Mouse (Mus musculus) c-Kit-positive CD71-positive TER-119-negative erythroid progenitor cells, embryonic 14.5 days (primary cell): ENCODE measurements around the gene Vmn2r21.
"Not testable (repeated sequence)": the region's sequence is repeated elsewhere in the genome, so short reads cannot be mapped to it uniquely, and the experiment has no call there.

Experiments
- DNase-seq: peaks from one replicate; pipeline ENCODE4 v3.0.0-alpha.2; 2013; ENCODE audit warnings: low read depth

The Vmn2r21 gene

DNA sequence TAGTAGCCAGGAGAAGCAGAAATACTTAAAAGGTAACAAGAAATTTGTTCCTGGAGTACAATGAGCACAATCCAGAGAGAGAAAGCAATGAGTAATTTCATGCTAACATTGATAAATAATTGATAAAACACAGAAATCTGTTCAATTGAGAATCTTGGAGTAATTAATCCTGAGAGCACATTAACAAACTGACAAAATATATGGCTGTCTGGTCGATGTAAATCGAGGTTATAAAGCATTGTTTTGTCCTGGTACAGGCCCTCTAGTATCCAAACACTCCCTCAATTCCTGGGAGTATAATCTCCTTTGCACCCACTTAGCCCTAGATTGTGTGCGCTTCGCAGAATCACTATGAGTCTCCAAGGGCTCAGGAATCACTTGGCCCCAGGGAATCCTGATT is at the start of gene Vmn2r21:
Gene Vmn2r21 (minus strand): TSS at position 101 of the 400 bp plus-strand sequence.
- not testable (repeated sequence) for DNase-seq

- DNase-seq: not testable (repeated sequence)
Observed at GRCm38 (mm10) chr6:123574698-123575097, 41.5 kb upstream of the Vmn2r21 start.

DNA sequence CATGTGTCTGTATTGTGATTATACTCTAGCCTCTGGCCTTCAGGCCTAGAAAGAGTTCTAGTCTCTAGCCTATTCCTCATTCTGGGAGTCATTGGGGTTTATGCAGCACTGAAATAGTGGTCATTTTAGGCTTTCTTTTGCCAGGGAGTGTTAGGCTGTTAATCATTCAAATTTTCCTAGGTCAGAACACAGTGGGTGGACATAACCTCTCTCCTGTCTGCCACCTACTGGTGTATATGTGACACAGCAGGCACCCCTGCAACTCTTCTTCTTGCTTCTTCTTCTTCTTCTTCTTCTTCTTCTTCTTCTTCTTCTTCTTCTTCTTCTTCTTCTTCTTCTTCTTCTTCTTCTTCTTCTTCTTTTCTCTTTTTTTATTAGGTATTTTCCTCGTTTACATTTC is 6.5 kb upstream of the Vmn2r21 start:
- not testable (repeated sequence) for DNase-seq

DNA sequence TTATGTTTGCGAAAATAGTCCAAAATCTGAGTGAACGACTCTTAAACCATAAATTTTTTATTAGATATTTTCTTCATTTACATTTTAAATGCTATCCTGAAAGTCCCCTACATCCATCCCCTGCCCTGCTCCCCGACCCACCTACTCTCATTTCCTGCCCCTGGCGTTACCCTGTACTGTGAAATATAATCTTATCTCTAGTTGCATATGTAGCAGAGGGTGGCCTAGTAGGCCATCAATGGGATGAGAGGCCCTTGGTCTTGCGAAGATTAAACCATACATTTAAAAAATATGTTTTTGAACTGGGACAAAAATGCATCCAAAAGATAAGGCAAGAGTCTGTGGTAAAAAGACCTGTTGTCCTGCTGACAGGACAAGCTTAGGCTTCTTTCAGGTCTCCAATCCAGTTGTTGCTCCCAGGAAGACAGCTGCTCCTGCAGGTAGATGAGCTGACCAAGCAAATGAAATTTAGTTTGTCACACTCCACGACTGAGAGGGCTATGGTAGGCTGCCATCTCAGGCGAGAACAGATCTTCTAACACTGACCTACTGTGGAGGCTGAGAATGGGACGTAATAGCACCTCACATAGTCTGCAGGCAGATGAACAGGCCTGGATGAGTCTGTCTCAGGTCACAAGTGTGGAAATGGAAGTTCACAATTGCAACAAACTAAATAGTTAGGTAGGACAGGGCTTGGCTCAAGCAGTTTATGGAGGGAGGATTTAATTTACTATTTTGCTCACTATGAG is 10.8 kb downstream of the Vmn2r21 start:
- not testable (repeated sequence) for DNase-seq

DNA sequence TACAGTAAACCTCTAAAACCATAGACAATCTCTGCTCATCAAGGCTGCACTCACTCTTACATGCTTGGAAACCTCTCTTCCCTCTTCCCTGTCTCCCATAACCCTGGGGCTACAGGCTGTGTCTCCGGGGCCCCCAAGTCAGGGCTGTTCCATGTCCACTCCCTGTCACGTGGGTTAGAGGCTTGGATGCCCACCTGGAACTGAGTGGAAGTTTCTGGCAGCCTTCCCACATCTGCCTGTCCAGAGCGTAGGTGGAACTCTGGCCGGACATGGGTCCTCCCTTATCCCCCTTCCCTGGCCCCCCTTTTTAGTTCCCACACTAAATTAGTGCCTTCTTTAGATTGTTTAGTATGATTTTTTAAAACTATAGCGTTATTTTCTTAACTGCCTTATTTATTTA is 60.2 kb downstream of the Vmn2r21 start:
- not testable (repeated sequence) for DNase-seq

GRCm38 (mm10) chr6:123472458-123472987 is 60.7 kb downstream of the Vmn2r21 start:
- DNase-seq: not testable (repeated sequence)

DNA sequence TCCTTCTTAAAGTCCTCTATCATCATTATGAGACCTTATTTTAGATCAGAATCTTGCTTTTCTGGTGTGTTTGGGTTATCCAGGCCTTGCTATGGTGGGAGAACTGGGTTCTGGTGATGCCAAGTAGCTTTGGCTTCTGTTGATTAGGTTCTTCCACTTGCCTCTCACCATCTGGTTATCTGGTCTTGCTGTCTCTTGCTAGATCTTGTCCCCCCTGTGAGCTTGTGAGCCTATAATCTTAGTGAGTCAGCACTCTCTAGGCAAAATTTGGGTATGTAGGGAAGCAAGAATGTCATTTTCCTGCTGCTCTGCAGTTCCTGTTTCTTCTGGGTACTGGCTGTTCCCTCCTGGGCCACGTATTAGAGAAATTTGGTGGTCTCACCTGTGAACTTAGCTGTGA is 64.6 kb downstream of the Vmn2r21 start:
- DNase-seq: not testable (repeated sequence)
